Mouse (Mus musculus): Measurements from ENCODE around the gene Lamc1. TPM values are rescaled to one million over a fixed set of nuclear protein-coding genes. Genes with fewer than 3 reads are reported as not detected.

Lamc1 gene
- polyA plus RNA-seq, 1 experiment from 2014 or later, result 14.8 TPM

DNA sequence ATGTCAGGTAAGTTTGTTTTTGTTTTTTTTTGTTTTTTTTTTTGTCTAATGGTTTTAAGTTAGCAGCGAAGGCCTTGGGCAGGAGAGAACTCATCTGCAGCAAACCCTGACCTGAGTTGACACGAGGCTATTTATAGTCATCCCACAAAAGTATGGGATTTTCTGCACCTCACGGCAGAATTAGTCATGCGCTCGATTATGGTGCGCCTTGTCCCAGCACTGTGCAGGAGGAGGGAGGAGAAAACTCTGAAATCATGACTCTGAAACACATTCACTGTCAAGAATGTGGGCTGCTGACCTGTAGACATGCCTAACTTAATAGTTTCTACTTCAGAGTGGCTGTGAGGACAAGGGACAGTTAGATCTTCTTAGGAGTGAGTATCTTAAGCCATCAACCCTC is 40.4 kb downstream of the Lamc1 start:
- H3K4me3 ChIP-seq, result no peak overlapping the region
- no peaks in the 10 kb centered on the region for H3K36me3 ChIP-seq
- H3K4me2 ChIP-seq, result no peak overlapping the region
- ATAC-seq, result no peak
- no peak overlapping the region for H3K9ac ChIP-seq
- 64% methylated on average over 6 of the region's 6 CpGs for whole genome bisulfite sequencing (ENCODE audit: insufficient replicate concordance)
- H3K4me1 ChIP-seq, result 0 out of 2 replicates have a peak, but pooled peaks cover 6% of the 10 kb centered on the region
- no peak overlapping the region for H3K27ac ChIP-seq
- H3K9me3 ChIP-seq (replicated peaks), result no peaks in the 10 kb centered on the region
- H3K27me3 ChIP-seq (replicated peaks), result no peaks in the 10 kb centered on the region

DNA sequence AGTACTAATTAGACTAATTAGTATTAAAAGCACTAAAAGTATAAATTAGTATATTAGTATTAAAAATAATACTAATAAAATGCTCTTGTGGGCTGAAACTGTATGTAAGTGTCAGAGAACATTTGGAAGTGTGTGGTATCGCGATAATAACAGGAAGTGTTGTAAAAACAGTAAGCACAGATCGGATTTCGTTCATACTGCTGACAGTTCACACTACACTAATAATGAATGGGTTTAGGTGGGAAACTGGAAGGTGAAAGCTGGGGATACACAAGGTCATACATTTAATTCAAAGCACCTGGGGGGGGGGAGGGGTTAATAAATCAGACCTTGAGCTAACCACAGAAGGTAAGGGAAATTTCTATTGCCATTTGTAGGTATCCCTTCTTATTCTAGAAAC is 41.2 kb downstream of the Lamc1 start:
- no peak for ATAC-seq
- no peaks in the 10 kb centered on the region for H3K27me3 ChIP-seq (replicated peaks)
- H3K4me1 ChIP-seq, result 0 out of 2 replicates have a peak, but pooled peaks cover 7% of the 10 kb centered on the region
- WGBS (ENCODE audit: insufficient replicate concordance), result 75% methylated on average over 4 of the region's 4 CpGs
- H3K27ac ChIP-seq, result no peak overlapping the region
- H3K9me3 ChIP-seq (replicated peaks), result no peaks in the 10 kb centered on the region
- H3K4me2 ChIP-seq, result no peak overlapping the region
- H3K4me3 ChIP-seq, result no peak overlapping the region
- H3K9ac ChIP-seq, result no peak overlapping the region
- H3K36me3 ChIP-seq, result no peaks in the 10 kb centered on the region

DNA sequence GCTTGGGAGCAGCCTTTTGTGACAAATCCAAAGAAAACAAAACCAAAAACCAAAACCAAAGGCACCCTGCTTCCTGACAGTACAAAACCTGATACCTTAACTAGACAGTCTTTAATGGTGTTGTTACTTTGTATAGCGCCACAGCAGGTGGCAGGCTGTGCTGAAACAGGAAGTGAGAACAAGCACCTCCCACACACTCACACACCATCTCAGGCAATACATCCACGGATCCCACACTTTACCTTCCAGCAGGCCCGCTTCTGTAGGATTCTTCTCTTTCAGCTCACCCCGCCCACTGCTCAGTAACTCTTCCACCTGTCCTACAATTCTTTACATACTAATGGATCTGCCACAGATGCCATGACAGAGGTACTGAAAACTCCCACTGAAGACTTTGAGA is 44.6 kb downstream of the Lamc1 start:
- Histone ChIP-seq H3K4me2 (no peak overlapping the region), H3K36me3 (no peaks in the 10 kb centered on the region), H3K4me3 (no peak overlapping the region), H3K9me3 (replicated peaks) (no peaks in the 10 kb centered on the region), H3K27ac (no peak overlapping the region), H3K4me1 (peaks cover 19% of the 10 kb centered on the region), H3K9ac (no peak overlapping the region), H3K27me3 (replicated peaks) (no peaks in the 10 kb centered on the region)
- ATAC-seq, result no peak
- 78% methylated on average over 4 of the region's 4 CpGs for WGBS (ENCODE audit: insufficient replicate concordance)

DNA sequence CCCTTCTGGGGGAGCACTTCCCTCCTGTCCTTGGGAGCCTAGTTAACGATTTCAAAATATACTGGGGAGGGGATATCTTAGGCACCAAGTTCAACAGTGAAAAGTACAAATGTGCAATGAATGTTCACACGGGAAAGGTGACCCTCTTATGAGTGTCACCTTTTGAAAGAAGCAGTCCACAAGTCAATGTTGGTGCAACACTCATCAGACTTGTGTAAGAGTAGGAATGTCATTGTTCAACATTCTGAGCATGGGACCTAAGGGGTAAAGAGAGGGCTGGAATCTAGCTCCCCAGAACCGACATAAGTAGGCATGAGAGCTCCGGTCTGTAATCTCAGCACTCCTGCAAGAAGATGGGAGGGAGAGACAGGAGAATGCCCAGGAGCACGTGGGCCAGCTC is 45.1 kb downstream of the Lamc1 start:
- Histone ChIP-seq H3K4me3 (no peak overlapping the region), H3K36me3 (no peaks in the 10 kb centered on the region), H3K9me3 (replicated peaks) (no peaks in the 10 kb centered on the region), H3K9ac (no peak overlapping the region), H3K4me1 (peaks cover 24% of the 10 kb centered on the region), H3K4me2 (no peak overlapping the region), H3K27ac (no peak overlapping the region), H3K27me3 (replicated peaks) (no peaks in the 10 kb centered on the region)
- no peak for ATAC-seq
- WGBS (ENCODE audit: insufficient replicate concordance), result 68% methylated on average over 5 of the region's 5 CpGs

DNA sequence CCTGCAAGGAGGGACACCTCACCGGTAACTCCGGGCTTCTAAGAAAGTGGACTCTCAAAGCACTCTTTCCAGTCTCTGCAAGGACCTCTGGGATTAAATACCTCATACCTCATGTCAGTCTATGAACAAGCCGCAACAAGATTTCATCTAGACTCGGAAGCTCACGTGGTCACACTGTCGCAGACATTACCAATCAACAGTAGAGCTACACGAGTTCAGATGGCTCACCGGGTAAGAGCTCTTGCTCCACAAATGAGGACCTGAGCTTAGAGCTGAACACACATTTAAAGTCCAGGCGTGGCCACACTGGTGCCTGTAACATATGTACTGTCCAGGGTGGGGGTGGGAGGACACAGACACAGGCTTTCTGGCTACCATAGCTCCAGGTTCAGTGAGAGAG is 46.4 kb downstream of the Lamc1 start:
- no peak for ATAC-seq
- Histone ChIP-seq H3K27ac (no peak overlapping the region), H3K9ac (no peak overlapping the region), H3K4me1 (peaks cover 30% of the 10 kb centered on the region), H3K4me2 (no peak overlapping the region), H3K9me3 (replicated peaks) (no peaks in the 10 kb centered on the region), H3K27me3 (replicated peaks) (no peaks in the 10 kb centered on the region), H3K4me3 (no peak overlapping the region), H3K36me3 (no peaks in the 10 kb centered on the region)
- WGBS (ENCODE audit: insufficient replicate concordance), result 78% methylated on average over 9 of the region's 9 CpGs

DNA sequence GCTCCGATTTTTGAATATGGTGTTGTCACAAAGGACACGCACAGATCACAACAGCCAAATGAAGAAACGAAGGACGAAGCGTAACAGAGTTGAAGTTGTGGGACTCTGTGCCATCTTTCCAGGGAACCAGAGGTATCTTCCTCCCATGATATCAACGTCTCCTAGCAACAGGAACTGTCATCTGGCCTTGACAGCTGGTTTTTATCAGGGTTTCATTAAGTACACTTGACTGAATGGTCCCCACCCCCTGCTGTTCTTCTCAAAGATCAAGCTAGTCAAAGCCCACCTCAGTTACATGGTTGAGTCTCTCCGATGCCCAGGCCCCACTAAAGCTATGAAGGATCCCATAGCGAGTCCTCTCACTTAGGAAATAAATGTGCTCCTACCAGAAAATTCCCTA is 47.4 kb downstream of the Lamc1 start:
- Histone ChIP-seq H3K27me3 (replicated peaks) (no peaks in the 10 kb centered on the region), H3K9me3 (replicated peaks) (no peaks in the 10 kb centered on the region), H3K4me3 (no peak overlapping the region), H3K4me1 (peaks cover 30% of the 10 kb centered on the region), H3K36me3 (no peaks in the 10 kb centered on the region), H3K27ac (no peak overlapping the region), H3K9ac (no peak overlapping the region), H3K4me2 (no peak overlapping the region)
- WGBS (ENCODE audit: insufficient replicate concordance), result 77% methylated on average over 8 of the region's 8 CpGs
- no peak; the same call in 1 of the 2 replicates for ATAC-seq

DNA sequence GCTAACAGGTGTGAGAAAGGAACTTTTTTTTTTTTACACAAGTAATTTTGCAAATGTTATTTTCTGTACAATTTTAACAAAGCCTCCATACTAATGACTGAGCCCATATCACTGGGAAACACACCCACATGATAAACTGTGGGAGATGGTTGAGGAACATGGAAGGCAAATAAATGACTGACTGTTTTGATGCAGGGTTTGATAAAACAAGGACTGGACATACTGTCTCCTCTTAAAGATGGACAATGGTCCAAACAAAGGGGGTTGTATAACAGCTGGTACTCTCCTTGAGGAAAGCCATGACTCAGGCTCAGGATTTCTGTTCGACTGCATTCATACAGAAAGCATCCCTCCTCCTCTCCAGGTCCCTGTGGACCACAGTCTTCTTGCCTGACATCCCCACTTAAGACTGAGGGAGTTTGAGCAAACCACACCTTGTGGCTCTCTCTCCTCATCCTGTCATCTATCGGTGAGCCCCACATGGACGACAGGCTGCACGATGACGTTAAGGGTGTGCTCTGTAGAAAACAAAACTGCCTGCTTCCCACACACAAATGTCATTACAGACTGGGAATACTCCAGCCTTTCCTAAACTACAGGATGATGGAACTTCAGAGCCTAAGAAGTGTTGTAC is 50.1 kb downstream of the Lamc1 start:
- Histone ChIP-seq H3K4me3 (no peak overlapping the region), H3K27ac (no peak overlapping the region), H3K27me3 (replicated peaks) (no peaks in the 10 kb centered on the region), H3K4me1 (peaks cover 44% of the 10 kb centered on the region), H3K36me3 (no peaks in the 10 kb centered on the region), H3K4me2 (no peak overlapping the region), H3K9me3 (replicated peaks) (no peaks in the 10 kb centered on the region), H3K9ac (no peak overlapping the region)
- no peak for ATAC-seq
- 71% methylated on average over 5 of the region's 5 CpGs for WGBS (ENCODE audit: insufficient replicate concordance)

DNA sequence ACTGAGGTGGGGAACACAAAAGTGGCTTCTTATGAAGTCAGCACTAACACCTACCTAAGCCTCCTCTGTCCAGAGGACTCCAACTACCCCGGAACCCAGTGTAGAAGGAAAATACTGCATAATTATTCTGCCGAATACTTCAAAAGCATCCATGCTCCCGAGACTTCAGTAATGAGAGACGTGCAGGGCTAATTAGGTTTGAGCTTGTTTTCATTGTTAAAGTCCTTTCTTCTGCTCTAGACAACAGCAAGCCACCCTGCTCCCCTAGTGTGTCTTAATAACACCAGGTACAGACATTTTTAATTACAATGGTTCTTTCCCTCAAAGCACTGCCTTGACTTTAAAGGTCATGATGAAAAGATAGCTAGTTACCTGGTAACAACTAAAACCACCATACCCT is 51.1 kb downstream of the Lamc1 start:
- 85% methylated on average over 4 of the region's 4 CpGs for WGBS (ENCODE audit: insufficient replicate concordance)
- no peak overlapping the region for H3K4me3 ChIP-seq
- H3K27me3 ChIP-seq (replicated peaks), result no peaks in the 10 kb centered on the region
- H3K27ac ChIP-seq, result no peak overlapping the region
- peaks cover 45% of the 10 kb centered on the region for H3K4me1 ChIP-seq
- H3K4me2 ChIP-seq, result no peak overlapping the region
- no peaks in the 10 kb centered on the region for H3K36me3 ChIP-seq
- no peaks in the 10 kb centered on the region for H3K9me3 ChIP-seq (replicated peaks)
- ATAC-seq, result no peak
- H3K9ac ChIP-seq, result no peak overlapping the region

DNA sequence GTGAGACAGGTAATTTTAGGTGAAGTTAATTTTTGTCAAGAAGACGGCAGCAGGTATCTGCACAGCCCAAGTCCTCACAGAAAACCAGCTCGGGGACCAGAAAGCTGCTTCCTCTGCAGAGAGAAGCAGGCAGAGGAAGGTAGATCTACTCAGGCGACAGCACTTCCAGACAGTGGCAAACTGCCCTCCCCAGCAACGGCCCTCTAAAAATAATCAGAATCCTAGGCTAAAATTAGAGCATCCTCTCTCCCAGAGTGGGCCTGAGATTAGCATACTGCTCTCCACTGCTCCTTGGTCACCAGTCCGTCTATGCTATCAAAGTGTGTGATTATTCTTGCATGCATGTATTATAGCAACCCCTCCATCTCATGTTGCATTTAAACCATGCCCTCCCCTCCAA is 52.2 kb downstream of the Lamc1 start:
- Histone ChIP-seq H3K4me3 (no peak overlapping the region), H3K36me3 (no peaks in the 10 kb centered on the region), H3K27ac (no peak overlapping the region), H3K27me3 (replicated peaks) (no peaks in the 10 kb centered on the region), H3K9ac (no peak overlapping the region), H3K4me1 (peaks cover 42% of the 10 kb centered on the region), H3K4me2 (no peak overlapping the region), H3K9me3 (replicated peaks) (no peaks in the 10 kb centered on the region)
- ATAC-seq, result no peak
- 45% methylated on average over 5 of the region's 5 CpGs for WGBS (ENCODE audit: insufficient replicate concordance)

DNA sequence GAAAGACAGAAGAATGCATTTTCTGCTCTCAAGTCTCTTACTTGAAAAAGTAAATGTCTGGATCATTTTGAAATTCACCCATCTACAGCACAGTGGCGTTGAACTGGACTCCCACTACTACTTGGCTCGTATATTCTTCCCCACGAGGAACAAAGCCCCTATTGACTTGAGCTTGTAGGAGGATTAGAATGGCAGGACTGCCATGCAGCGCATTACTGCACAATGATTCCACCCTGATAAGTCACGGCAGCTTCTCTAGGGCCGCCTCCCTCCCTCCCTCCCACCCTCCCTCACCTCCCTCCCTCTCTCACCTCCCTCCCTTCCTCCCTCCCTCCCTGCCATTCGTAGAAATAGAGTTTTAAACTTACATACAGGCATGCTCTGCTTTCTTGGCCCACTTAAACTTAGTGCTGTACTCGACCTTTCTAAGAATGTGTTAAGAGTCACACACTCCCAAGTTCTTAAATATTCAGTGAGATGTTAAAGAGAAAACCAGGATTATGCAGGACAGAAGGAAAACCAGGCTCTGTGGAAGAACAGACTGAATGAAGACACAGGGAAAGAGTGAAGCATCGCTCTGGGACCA is 54.5 kb downstream of the Lamc1 start:
- H3K9ac ChIP-seq, result no peak overlapping the region
- no peaks in the 10 kb centered on the region for H3K36me3 ChIP-seq
- ATAC-seq, result peak; percentile 66
- H3K9me3 ChIP-seq (replicated peaks), result no peaks in the 10 kb centered on the region
- H3K4me2 ChIP-seq, result no peak overlapping the region
- no peak overlapping the region for H3K4me3 ChIP-seq
- H3K4me1 ChIP-seq, result peaks cover 56% of the 10 kb centered on the region
- H3K27me3 ChIP-seq (replicated peaks), result no peaks in the 10 kb centered on the region
- WGBS (ENCODE audit: insufficient replicate concordance), result 34% methylated on average over 9 of the region's 9 CpGs
- no peak overlapping the region for H3K27ac ChIP-seq

DNA sequence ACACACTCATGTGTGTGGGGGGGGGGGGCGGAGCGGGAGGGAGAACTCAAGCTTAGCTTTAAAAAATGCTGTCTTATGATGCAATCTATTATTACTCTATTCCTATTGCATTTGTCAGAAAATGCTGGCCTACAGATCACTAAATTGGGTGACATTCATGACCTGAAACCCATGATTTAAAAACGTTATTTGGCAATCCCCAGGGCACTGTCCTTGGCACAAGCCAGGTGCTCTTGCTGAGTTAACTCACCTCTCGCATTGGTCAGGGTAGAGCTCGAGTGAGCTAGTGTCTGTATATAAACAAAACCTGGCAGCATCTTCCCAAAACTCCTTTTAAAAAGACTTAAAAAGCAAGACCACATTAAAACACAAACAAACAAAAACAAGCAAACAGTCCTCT is 57.1 kb downstream of the Lamc1 start:
- Histone ChIP-seq H3K4me3 (no peak overlapping the region), H3K9me3 (replicated peaks) (no peaks in the 10 kb centered on the region), H3K4me1 (peaks cover 49% of the 10 kb centered on the region), H3K27me3 (replicated peaks) (no peaks in the 10 kb centered on the region), H3K4me2 (no peak overlapping the region), H3K36me3 (no peaks in the 10 kb centered on the region), H3K27ac (no peak overlapping the region), H3K9ac (no peak overlapping the region)
- WGBS (ENCODE audit: insufficient replicate concordance), result 73% methylated on average over 5 of the region's 5 CpGs
- ATAC-seq, result no peak

DNA sequence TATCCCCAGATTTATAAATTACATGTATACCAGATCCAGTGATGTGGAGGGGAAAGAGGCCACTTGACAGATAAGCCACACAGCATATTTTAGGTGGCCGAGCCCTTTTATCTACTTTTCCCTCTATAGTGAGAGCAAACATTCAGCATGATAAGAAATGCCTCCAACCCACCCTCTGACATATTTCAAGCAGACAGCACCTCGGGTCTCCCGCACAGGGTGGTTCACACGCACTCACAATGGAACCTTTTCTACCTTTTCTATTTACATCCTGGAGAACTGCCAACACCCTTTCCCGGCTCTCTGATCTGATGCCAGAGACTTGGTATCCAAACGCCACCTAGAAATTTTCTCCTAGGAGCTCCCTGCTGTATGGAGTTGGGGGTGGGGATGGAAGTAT is 58.0 kb downstream of the Lamc1 start:
- Histone ChIP-seq H3K4me3 (no peak overlapping the region), H3K36me3 (no peaks in the 10 kb centered on the region), H3K4me1 (peaks cover 54% of the 10 kb centered on the region), H3K4me2 (peak overlapping the region; percentile 33), H3K9me3 (replicated peaks) (no peaks in the 10 kb centered on the region), H3K27ac (no peak overlapping the region), H3K9ac (no peak overlapping the region), H3K27me3 (replicated peaks) (no peaks in the 10 kb centered on the region)
- ATAC-seq, result peak; percentile 24; the same call in 1 of the 2 replicates
- WGBS (ENCODE audit: insufficient replicate concordance), result 22% methylated on average over 6 of the region's 6 CpGs

DNA sequence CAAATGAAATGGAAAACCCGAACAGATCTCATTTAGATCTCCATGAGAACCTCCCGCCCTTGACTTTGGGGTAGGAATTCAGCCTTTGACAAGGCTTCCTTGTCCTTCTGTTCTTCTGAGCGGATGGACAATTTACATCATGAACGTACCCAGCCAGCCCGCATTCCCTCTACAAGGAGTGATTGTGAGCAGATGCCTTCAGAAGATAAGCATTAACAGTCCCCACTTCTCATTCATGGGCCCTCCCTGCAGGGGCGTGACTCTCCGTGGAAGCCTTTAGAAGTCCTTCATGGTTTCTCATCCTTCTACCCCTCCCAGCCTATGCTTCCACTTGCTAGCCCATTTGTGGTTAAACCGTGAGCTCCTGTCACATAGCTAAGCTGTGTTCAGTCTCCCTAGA is 58.9 kb downstream of the Lamc1 start:
- WGBS (ENCODE audit: insufficient replicate concordance), result 24% methylated on average over 8 of the region's 8 CpGs
- Histone ChIP-seq H3K9ac (no peak overlapping the region), H3K4me3 (no peak overlapping the region), H3K9me3 (replicated peaks) (no peaks in the 10 kb centered on the region), H3K4me2 (peak overlapping the region; percentile 47), H3K27me3 (replicated peaks) (no peaks in the 10 kb centered on the region), H3K36me3 (no peaks in the 10 kb centered on the region), H3K27ac (no peak overlapping the region), H3K4me1 (peaks cover 60% of the 10 kb centered on the region)
- peak; percentile 73 for ATAC-seq

All from liver, embryonic 12.5 days (tissue).